Mouse (Mus musculus) small intestine, adult 2 months (tissue): ENCODE data around the gene Rapgef4.

Source experiments
- CTCF ChIP-seq: fragments of 200-500 bp; IDR thresholded peaks from 2 replicates; pipeline ENCODE4 v1.5.1; 2012; ENCODE audit warnings: low read depth, mild to moderate bottlenecking, control low read depth, inconsistent platforms, low read length, moderate library complexity, mixed read lengths; ENCODE audit not compliant: insufficient replicate concordance, insufficient read length; ENCODE audit errors: extremely low read depth
- POLR2A ChIP-seq: fragments of 200-500 bp; IDR thresholded peaks from 2 replicates; pipeline ENCODE4 v1.6.1; 2012; ENCODE audit warnings: low read depth, mild to moderate bottlenecking, control low read depth, inconsistent platforms, low read length, moderate library complexity

- TF ChIP-seq CTCF (peak; percentile 81; the same call in 1 of the 2 replicates), POLR2A (no peak)
Measured at GRCm38 (mm10) chr2:72203609-72204008, 222.6 kb downstream of the Rapgef4 start.
